Comparison of ENCODE assay signal across 13 mouse cellular contexts in genomic region chr11:114028512-114028911, GRCm38 (mm10). TPM values are rescaled to one million over a fixed set of nuclear protein-coding genes. Genes with fewer than 3 reads are reported as not detected.
DNase-seq lines count a peak whose midpoint lies in the region; ATAC-seq lines count a peak whose summit lies in the region.
"Had no signal": no experiment of that assay in that cellular context is flagged by ENCODE, and none has a peak within 500 bp of the region (broad histone marks: within the 10 kb centered on the region; RNA-seq: fewer than 3 reads in every experiment).

No protein-coding gene starts in this region.

- no peaks in the 10 kb centered on the region for H3K9me3 ChIP-seq in hindbrain, embryonic 10.5 days
- H3K9me3 ChIP-seq in hindbrain, embryonic 13.5 days = no peaks in the 10 kb centered on the region
- H3K9me3 ChIP-seq in embryonic facial prominence, embryonic 13.5 days = no peaks in the 10 kb centered on the region
- no peaks in the 10 kb centered on the region for H3K9me3 ChIP-seq in limb, embryonic 15.5 days
- H3K9me3 ChIP-seq: midbrain, embryonic 13.5 days; neural tube, embryonic 15.5 days had no signal

- DNase-seq in hindbrain, embryonic 10.5 days (ENCODE audit: low spot score) = no peak
- DNase-seq in embryo, embryonic 10.5 days (ENCODE audit: low spot score) = peak; percentile 32
- DNase-seq in cerebellum, postnatal 36 days = no peak
- DNase-seq in thymus, postnatal 25 days = no peak
- DNase-seq in adrenal gland, postnatal 10 days = no peak
- DNase-seq: cerebellum, adult 9-11 months; right cerebral cortex, postnatal 25 days; thymus, adult 18-20 months had no signal

- H3K27ac ChIP-seq in hindbrain, embryonic 10.5 days = peak overlapping the region; percentile 69
- H3K27ac ChIP-seq in hindbrain, embryonic 13.5 days = no peak overlapping the region
- H3K27ac ChIP-seq in embryonic facial prominence, embryonic 13.5 days = peak overlapping the region; percentile 76
- peak overlapping the region; percentile 65 for H3K27ac ChIP-seq in limb, embryonic 15.5 days
- H3K27ac ChIP-seq: midbrain, embryonic 13.5 days; neural tube, embryonic 15.5 days had no signal

- no peak overlapping the region for H3K4me2 ChIP-seq in hindbrain, embryonic 13.5 days
- H3K4me2 ChIP-seq in embryonic facial prominence, embryonic 13.5 days = peak overlapping the region; percentile 35
- H3K4me2 ChIP-seq in limb, embryonic 15.5 days = no peak overlapping the region
- H3K4me2 ChIP-seq: midbrain, embryonic 13.5 days; neural tube, embryonic 15.5 days had no signal

- H3K27me3 ChIP-seq in hindbrain, embryonic 10.5 days (ENCODE audit: insufficient read depth, poor library complexity, severe bottlenecking) = peaks cover 12% of the 10 kb centered on the region
- 0 out of 2 replicates have a peak, but pooled peaks cover 4% of the 10 kb centered on the region for H3K27me3 ChIP-seq in hindbrain, embryonic 13.5 days
- no peaks in the 10 kb centered on the region for H3K27me3 ChIP-seq in embryonic facial prominence, embryonic 13.5 days
- H3K27me3 ChIP-seq in limb, embryonic 15.5 days = no peaks in the 10 kb centered on the region
- H3K27me3 ChIP-seq: midbrain, embryonic 13.5 days; neural tube, embryonic 15.5 days had no signal

- H3K9ac ChIP-seq in hindbrain, embryonic 13.5 days = no peak overlapping the region
- 0 out of 2 replicates have a peak overlapping the region, but pooled peaks have one; percentile 1 for H3K9ac ChIP-seq in embryonic facial prominence, embryonic 13.5 days
- H3K9ac ChIP-seq in limb, embryonic 15.5 days = no peak overlapping the region
- H3K9ac ChIP-seq: midbrain, embryonic 13.5 days; neural tube, embryonic 15.5 days had no signal

- H3K36me3 ChIP-seq in hindbrain, embryonic 10.5 days = no peaks in the 10 kb centered on the region
- H3K36me3 ChIP-seq in hindbrain, embryonic 13.5 days = no peaks in the 10 kb centered on the region
- no peaks in the 10 kb centered on the region for H3K36me3 ChIP-seq in embryonic facial prominence, embryonic 13.5 days
- no peaks in the 10 kb centered on the region for H3K36me3 ChIP-seq in limb, embryonic 15.5 days
- H3K36me3 ChIP-seq: midbrain, embryonic 13.5 days; neural tube, embryonic 15.5 days had no signal

- H3K4me3 ChIP-seq in hindbrain, embryonic 10.5 days = no peak overlapping the region
- H3K4me3 ChIP-seq in hindbrain, embryonic 13.5 days = no peak overlapping the region
- H3K4me3 ChIP-seq in embryonic facial prominence, embryonic 13.5 days = no peak overlapping the region
- no peak overlapping the region for H3K4me3 ChIP-seq in limb, embryonic 15.5 days
- H3K4me3 ChIP-seq: midbrain, embryonic 13.5 days; neural tube, embryonic 15.5 days had no signal

- H3K4me1 ChIP-seq in hindbrain, embryonic 10.5 days (replicated peaks) = peaks cover 61% of the 10 kb centered on the region
- peaks cover 47% of the 10 kb centered on the region for H3K4me1 ChIP-seq in hindbrain, embryonic 13.5 days (replicated peaks)
- H3K4me1 ChIP-seq in embryonic facial prominence, embryonic 13.5 days = peaks cover 33% of the 10 kb centered on the region
- peaks cover 37% of the 10 kb centered on the region for H3K4me1 ChIP-seq in limb, embryonic 15.5 days

- 36% methylated on average over 6 of the region's 6 CpGs for WGBS in hindbrain, embryonic 10.5 days
- WGBS in hindbrain, embryonic 13.5 days = 45% methylated on average over 6 of the region's 6 CpGs
- WGBS in embryonic facial prominence, embryonic 13.5 days = 10% methylated on average over 6 of the region's 6 CpGs
- 28% methylated on average over 6 of the region's 6 CpGs for WGBS in limb, embryonic 15.5 days

- no peak for ATAC-seq in hindbrain, embryonic 13.5 days (ENCODE audit: low FRiP score)
- ATAC-seq in embryonic facial prominence, embryonic 13.5 days (ENCODE audit: insufficient number of reproducible peaks, insufficient read depth, low FRiP score, low TSS enrichment, low read depth) = no peak
- ATAC-seq in limb, embryonic 15.5 days (ENCODE audit: insufficient number of reproducible peaks, low FRiP score, low TSS enrichment, low read depth) = no peak
- ATAC-seq: midbrain, embryonic 13.5 days had no signal

RNA-seq across cellular contexts. Expression of gene Sdk2, which starts 38.3 kb away (rescaled TPM):
- polyA plus RNA-seq in hindbrain, embryonic 10.5 days (2016; fragmentation: Nextera tagmentation; extraction: Ambion mirVana) = 3.2 and 4.3 TPM in 2 replicates
- polyA plus RNA-seq in hindbrain, embryonic 13.5 days (2015; fragmentation: Nextera tagmentation; extraction: Ambion mirVana) = 4.2 TPM in 2 replicates
- 3.8 and 4.8 TPM in 2 replicates for polyA plus RNA-seq in embryonic facial prominence, embryonic 13.5 days (2015; fragmentation: Nextera tagmentation; extraction: Ambion mirVana)
- 5.7 and 6.5 TPM in 2 replicates for polyA plus RNA-seq in limb, embryonic 15.5 days (2015; fragmentation: Nextera tagmentation; extraction: Ambion mirVana)
- total RNA-seq in adrenal gland, postnatal 10 days (2021) = 1 to 10 TPM; 4.9 to 5.4 TPM
